Mouse (Mus musculus) limb, embryonic 11.5 days (tissue): ENCODE measurements around the gene Hddc3. TPM values are rescaled to one million over a fixed set of nuclear protein-coding genes. Genes with fewer than 3 reads are reported as not detected.
A peak's percentile ranks its signal among the peaks of the same experiment; 100 is the strongest.

ENCODE experiments used
- ATAC-seq: fragments of 200-750 bp; cut with Nextera tagmentation; 2 replicates; pipeline ENCODE4 v1.8.0; 2017; ENCODE audit warnings: low read depth; ENCODE audit not compliant: insufficient number of reproducible peaks, low FRiP score, low TSS enrichment
- DNase-seq: peaks from one replicate; pipeline ENCODE4 v3.0.0-alpha.2; 2015; ENCODE audit warnings: low spot score
- H3K27ac ChIP-seq: fragments of 300-500 bp; sonication (generic); replicated peaks from 2 replicates; pipeline ENCODE4 v1.5.1; 2014; ENCODE audit warnings: low read depth, mild to moderate bottlenecking, low read length
- H3K27me3 ChIP-seq: fragments of 300-500 bp; sonication (generic); 2 replicates; pipeline ENCODE4 v1.6.1; 2014; ENCODE audit warnings: mild to moderate bottlenecking, low read length, mixed read lengths; ENCODE audit not compliant: control insufficient read depth, insufficient read depth
- H3K36me3 ChIP-seq: fragments of 300-500 bp; sonication (generic); 2 replicates; pipeline ENCODE4 v1.6.1; 2014; ENCODE audit warnings: mild to moderate bottlenecking, low read length, moderate library complexity, mixed read lengths; ENCODE audit not compliant: control insufficient read depth, insufficient read depth
- H3K4me1 ChIP-seq: fragments of 300-500 bp; sonication (generic); 2 replicates; pipeline ENCODE4 v1.6.1; 2014; ENCODE audit warnings: low read length, mixed read lengths; ENCODE audit not compliant: control insufficient read depth, insufficient read depth
- H3K4me2 ChIP-seq: fragments of 300-500 bp; sonication (generic); 2 replicates; pipeline ENCODE4 v1.6.1; 2014; ENCODE audit warnings: low read depth, mild to moderate bottlenecking, moderate library complexity; ENCODE audit not compliant: severe bottlenecking
- H3K4me3 ChIP-seq: fragments of 300-500 bp; sonication (generic); 2 replicates; pipeline ENCODE4 v1.5.1; 2014; ENCODE audit warnings: low read depth, low read length
- H3K9ac ChIP-seq: fragments of 300-500 bp; sonication (generic); 2 replicates; pipeline ENCODE4 v1.6.1; 2014; ENCODE audit warnings: mild to moderate bottlenecking, low read length
- H3K9me3 ChIP-seq: fragments of 300-500 bp; sonication (generic); 2 replicates; pipeline ENCODE4 v1.6.1; 2016; ENCODE audit warnings: low read length; ENCODE audit not compliant: control insufficient read depth
- WGBS: fragments of 180-500 bp; shearing (Covaris S2); extraction: QIAGEN DNeasy Blood & Tissue Kit; methylation state at CpG from one replicate; pipeline ENCODE4 v1.1.7; 2014; 5-methylcytosine and 5-hydroxymethylcytosine counted together
- polyA plus RNA-seq: library from polyadenylated mRNA; unstranded; fragments of >200 nt; fragmentation: Nextera tagmentation; extraction: Ambion mirVana; gene quantifications from 2 replicates; pipeline ENCODE4 v1.2.1, GENCODE M21; 2014

Gene Hddc3
- polyA plus RNA-seq, 1 experiment from 2014 or later = 27.5 TPM

DNA sequence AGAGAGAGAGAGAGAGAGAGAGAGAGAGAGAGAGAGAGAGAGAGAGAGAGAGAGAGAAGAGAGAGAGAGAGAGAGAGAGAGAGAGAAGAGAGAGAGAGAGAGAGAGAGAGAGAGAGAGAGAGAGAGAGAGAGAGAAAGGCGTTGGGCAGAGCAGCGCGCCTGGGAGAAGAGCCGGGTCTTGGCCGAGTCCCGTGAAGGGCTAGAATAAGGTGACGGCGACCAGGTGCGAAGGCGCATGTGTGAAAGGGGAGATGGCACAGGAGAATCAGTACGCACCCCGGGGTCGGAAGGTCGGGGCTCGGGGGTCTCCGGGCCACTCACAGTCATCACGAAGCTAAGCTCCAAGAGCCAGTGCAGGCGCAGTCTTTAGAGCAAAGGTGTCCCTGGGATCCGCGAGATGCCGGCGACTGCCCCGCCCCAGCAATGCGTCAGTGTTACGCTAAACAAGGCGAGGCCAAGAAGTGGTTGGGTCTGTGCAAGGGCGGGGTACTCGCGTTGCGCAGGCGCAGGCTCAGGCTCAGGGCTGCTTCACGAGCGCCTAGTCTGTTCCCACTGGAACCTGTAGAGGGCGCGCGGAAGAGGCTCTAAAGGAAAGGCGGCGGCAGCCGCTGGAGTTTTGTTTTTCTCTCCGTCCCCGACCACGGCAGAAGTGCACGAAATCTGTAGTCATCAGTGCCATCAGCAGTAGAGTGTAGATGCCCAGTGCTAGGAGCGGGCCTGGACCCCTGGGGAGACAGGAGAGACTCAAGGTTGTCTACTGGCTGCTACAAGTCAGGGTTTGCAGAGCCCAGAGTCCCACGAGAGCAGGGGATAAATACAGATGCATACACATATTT lies 2.9 kb upstream of the Hddc3 start:
- DNase-seq (peak; percentile 99), ATAC-seq (peak; percentile 94)
- H3K4me2 ChIP-seq = peak overlapping the region; percentile 90
- peaks cover 12% of the 10 kb centered on the region for H3K36me3 ChIP-seq
- WGBS = 1% methylated on average over 45 of the region's 45 CpGs
- H3K9ac ChIP-seq = peak overlapping the region; percentile 60; the same call in 1 of the 2 replicates
- H3K27me3 ChIP-seq = no peaks in the 10 kb centered on the region
- H3K27ac ChIP-seq = no peak overlapping the region
- peaks cover 18% of the 10 kb centered on the region for H3K4me1 ChIP-seq
- H3K9me3 ChIP-seq = no peaks in the 10 kb centered on the region
- H3K4me3 ChIP-seq = peak overlapping the region; percentile 65

DNA sequence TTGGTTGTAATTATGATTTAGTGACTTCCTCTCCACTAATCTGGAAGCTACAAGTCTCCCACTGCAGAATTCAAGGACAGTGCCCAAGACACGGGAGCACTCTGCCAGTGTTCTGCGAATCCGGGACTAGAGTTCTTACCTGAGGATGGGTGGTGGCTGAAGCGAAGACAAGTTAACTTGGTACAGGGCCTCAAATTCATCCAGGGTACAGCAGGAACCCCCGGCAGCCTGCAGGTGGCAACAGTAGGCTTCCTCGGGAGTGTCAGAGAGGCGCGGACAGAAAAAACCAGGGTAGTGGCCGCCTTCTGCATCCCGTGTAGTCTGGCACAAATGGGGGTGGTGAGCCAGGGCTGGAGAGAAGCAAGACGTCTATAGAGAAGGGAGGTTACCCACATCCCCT lies 2.1 kb upstream of the Hddc3 start, which contains the start of gene Unc45a:
TSS of gene Unc45a (minus strand) at position 213 of the 400 bp plus-strand sequence.
- peak within 1 kb of the TSS; percentile 90 for H3K4me2 ChIP-seq
- WGBS = under 1% methylated on average over 11 of the region's 11 CpGs
- DNase-seq (peak; percentile 84), ATAC-seq (peak; percentile 58)
- no peak within 1 kb of the TSS for H3K27ac ChIP-seq
- peaks cover 10% of the 10 kb centered on the region for H3K36me3 ChIP-seq
- H3K4me1 ChIP-seq = peaks cover 18% of the 10 kb centered on the region
- H3K27me3 ChIP-seq = no peaks in the 10 kb centered on the region
- peak within 1 kb of the TSS; percentile 60; the same call in 1 of the 2 replicates for H3K9ac ChIP-seq
- H3K4me3 ChIP-seq = peak within 1 kb of the TSS; percentile 65
- H3K9me3 ChIP-seq = no peaks in the 10 kb centered on the region

DNA sequence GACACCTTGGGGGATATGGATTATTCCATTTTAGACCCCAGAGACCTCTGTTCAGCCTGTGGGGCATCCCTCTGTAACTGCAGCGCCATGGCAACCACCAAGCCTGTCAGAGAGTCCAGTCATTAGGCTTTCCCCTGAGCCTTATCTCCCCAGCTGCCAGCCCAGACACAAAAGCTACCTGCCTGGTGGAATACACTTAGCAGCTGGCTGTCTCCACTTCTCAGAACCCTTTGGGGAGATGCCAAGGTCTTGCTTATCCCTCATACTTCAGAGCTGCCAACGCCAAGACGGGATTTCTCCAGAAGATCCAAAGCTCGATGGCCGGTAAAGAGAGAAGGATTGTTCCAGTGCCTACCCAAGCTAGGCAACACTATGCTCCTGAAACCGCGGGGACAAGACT lies 1.1 kb upstream of the Hddc3 start:
- WGBS = 81% methylated on average over 7 of the region's 7 CpGs
- no peak for ATAC-seq

DNA sequence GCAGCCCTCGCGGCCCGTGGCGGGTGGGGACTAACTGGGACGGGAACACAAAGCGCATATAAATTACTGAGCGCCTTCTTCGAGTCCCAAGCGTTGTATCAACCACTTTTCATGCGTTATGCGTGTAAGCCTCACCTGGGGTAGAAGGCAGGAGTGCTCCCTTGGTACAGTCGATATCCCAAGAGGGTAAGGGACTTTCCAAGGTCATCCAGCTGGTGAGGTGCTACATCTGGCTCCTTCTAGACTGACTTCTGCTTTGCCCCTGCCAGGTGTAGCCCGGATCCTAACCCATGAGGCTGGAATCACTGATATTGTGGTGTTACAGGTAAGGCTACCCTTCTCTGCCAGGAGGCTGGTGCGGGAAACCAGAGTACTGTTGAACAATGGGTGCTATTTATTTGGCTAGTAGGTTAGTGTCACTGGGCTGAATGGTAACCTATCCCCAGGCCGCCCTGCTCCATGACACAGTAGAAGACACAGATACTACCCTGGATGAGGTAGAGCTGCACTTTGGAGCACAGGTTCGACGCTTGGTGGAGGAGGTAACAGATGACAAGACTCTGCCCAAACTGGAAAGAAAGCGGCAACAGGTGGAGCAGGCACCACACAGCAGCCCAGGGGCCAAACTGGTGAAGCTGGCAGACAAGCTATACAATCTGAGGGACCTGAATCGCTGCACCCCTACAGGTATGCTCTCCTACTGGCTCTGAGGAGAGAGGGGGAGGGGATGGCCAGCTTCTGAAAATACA lies 540 bp downstream of the Hddc3 start:
- H3K4me3 ChIP-seq = peak overlapping the region; percentile 43
- H3K27ac ChIP-seq = no peak overlapping the region
- peaks cover 31% of the 10 kb centered on the region for H3K4me1 ChIP-seq
- H3K9me3 ChIP-seq = no peaks in the 10 kb centered on the region
- ATAC-seq = no peak
- H3K9ac ChIP-seq = peak overlapping the region; percentile 80
- peak overlapping the region; percentile 76 for H3K4me2 ChIP-seq
- no peaks in the 10 kb centered on the region for H3K36me3 ChIP-seq
- no peaks in the 10 kb centered on the region for H3K27me3 ChIP-seq
- 26% methylated on average over 19 of the region's 19 CpGs for WGBS
- no peak for DNase-seq

More for the DNA sequence above, 1.1 kb upstream of the Hddc3 start:
- Histone ChIP-seq H3K4me3 (no peak overlapping the region), H3K36me3 (peaks cover 3% of the 10 kb centered on the region), H3K27me3 (no peaks in the 10 kb centered on the region), H3K4me1 (peaks cover 20% of the 10 kb centered on the region), H3K9me3 (no peaks in the 10 kb centered on the region), H3K4me2 (no peak overlapping the region), H3K27ac (no peak overlapping the region), H3K9ac (no peak overlapping the region)
- no peak for DNase-seq

DNA sequence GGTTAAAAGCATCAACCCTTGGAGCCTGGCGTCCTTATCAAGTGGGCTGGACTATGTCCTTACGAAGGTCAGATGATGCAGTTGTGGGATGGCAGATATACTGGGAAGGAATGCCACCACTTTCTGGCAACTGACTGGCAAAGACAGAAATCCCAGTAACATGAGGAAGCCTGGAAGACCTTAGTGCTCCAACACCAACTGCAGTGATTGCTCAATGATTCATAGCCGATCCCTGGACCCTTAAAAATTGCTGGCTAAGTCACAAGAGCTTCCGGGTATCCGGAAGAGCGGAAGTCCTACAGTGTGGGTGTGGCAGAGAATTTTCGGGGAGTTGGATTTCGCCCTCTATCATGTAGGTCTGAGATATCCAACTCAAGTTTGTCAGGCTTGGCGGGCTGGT lies 3.3 kb downstream of the Hddc3 start:
- Histone ChIP-seq H3K36me3 (peaks cover 6% of the 10 kb centered on the region; the same call in 1 of the 2 replicates), H3K4me3 (no peak overlapping the region), H3K27ac (no peak overlapping the region), H3K4me1 (peaks cover 22% of the 10 kb centered on the region), H3K9ac (no peak overlapping the region), H3K9me3 (no peaks in the 10 kb centered on the region), H3K27me3 (no peaks in the 10 kb centered on the region), H3K4me2 (no peak overlapping the region)
- ATAC-seq (no peak), DNase-seq (no peak)
- WGBS = 91% methylated on average over 9 of the region's 9 CpGs

DNA sequence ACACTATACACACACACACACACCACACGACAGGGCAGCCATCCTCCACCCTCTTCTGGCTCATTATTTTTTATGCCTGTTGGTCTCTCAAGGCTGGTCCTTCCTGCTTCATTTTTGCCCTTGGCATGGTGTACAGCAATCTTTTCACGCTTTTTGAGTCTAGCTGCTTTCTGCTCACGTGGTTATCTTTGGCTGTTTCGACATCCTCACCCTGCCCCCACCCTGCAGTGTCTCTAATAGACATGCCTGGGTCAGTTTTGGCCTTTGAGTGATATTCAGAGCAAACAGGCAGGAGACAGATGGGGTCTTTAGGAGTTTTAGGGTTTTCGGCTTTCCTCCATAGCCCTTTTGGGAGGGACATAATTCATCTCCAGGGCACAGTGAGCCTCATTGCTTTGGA lies 3.9 kb downstream of the Hddc3 start:
- DNase-seq (no peak), ATAC-seq (no peak)
- H3K36me3 ChIP-seq = peaks cover 11% of the 10 kb centered on the region; the same call in 1 of the 2 replicates
- no peaks in the 10 kb centered on the region for H3K9me3 ChIP-seq
- H3K4me2 ChIP-seq = no peak overlapping the region
- peaks cover 21% of the 10 kb centered on the region for H3K4me1 ChIP-seq
- H3K27me3 ChIP-seq = no peaks in the 10 kb centered on the region
- no peak overlapping the region for H3K9ac ChIP-seq
- H3K27ac ChIP-seq = no peak overlapping the region
- no peak overlapping the region for H3K4me3 ChIP-seq
- 84% methylated on average over 5 of the region's 5 CpGs for WGBS

DNA sequence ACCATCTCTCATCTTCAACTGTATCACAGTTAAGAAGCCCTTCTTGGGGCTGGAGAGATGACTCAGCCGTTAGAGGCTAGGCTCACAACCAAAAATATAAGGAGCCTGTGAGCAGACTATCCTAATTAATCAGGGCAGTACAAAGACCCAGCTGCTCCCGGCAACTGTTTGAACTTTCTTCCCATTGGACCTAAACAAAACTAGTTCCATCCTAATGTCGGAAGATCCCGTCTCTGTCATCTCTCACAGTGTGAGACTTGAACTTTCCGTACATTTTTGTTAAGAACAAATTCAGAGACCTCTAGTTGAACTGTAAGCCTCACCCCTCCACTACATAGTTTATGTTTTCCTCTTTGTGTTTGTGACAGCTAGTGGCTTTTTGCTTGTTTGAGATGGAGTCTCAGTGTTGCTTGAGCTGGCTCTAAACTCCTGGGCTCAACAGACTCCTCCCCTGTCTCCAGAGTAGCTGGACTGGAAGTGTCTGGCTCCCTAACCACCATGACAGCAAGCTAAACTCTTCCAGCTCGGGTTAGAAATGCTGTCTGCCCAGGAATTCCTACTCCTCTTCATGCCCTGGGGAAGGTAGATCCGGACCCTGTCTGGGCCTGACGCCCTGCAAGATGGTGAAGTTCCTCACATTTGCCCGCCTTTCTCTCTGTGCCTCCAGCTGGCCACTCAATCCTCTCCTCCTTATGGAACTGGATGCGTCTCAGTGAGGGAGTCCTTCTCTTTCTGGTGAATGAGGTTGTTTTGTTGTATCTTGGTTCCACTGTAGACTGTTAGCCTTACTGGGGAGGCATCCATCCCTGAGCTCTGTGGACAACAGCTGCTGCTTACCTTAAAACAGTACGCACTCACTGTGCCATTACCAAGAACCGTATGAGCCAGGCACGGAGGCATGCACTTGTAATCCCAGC lies 5.0 kb downstream of the Hddc3 start:
- DNase-seq = no peak
- WGBS = 60% methylated on average over 13 of the region's 13 CpGs

More for the DNA sequence above, 5.0 kb downstream of the Hddc3 start:
- no peaks in the 10 kb centered on the region for H3K27me3 ChIP-seq
- no peak overlapping the region for H3K9ac ChIP-seq
- no peak for ATAC-seq
- H3K4me2 ChIP-seq = no peak overlapping the region
- peaks cover 13% of the 10 kb centered on the region; the same call in 1 of the 2 replicates for H3K36me3 ChIP-seq
- no peak overlapping the region; the same call in none of the 2 replicates for H3K27ac ChIP-seq
- H3K9me3 ChIP-seq = no peaks in the 10 kb centered on the region
- no peak overlapping the region for H3K4me3 ChIP-seq
- peaks cover 21% of the 10 kb centered on the region for H3K4me1 ChIP-seq
